Mouse (Mus musculus) E14TG2a.4 (cell line): ENCODE measurements around the gene Actn4.

ENCODE experiments used
- CTCF ChIP-seq: conservative IDR thresholded peaks from 2 replicates; pipeline ENCODE4 v1.5.1; 2014; ENCODE audit warnings: low read length
- NANOG ChIP-seq: IDR thresholded peaks from 2 replicates; pipeline ENCODE4 v1.6.1; 2014; ENCODE audit warnings: borderline replicate concordance, low read length, mixed read lengths

DNA sequence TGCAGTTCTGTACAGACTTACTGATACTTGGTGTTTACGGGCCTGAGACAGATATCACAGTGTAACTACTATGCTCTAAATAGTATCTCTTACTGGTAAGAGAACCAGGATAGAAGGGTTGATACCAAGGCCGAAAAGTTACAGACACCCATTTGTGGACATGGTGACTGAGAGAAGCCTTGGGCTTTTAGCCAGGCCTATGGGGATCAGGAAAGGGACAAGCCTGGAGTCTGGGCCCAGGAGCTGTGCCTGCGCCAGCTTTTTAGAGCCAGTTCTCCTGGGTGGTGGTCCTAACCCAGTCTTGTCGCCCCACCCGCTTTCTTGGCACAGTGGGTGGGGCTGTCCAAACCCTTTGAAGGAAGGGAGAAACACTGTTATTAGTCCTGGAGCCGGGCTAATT lies 60.0 kb downstream of the Actn4 start:
- TF ChIP-seq NANOG (no peak), CTCF (no peak)
